Mouse (Mus musculus) layer of hippocampus, adult 2 months (tissue): ENCODE data around the gene Bach1. TPM values are rescaled to one million over a fixed set of nuclear protein-coding genes. Genes with fewer than 3 reads are reported as not detected.
"Not testable (repeated sequence)": the region's sequence is repeated elsewhere in the genome, so short reads cannot be mapped to it uniquely, and the experiment has no call there.

ENCODE experiments used
- DNase-seq, 2 experiments: peaks; one replicate each; pipeline ENCODE4 v3.0.0; 2022; ENCODE audit warnings: low spot score in 2 of 2
- H3K27ac ChIP-seq: fragments of 200-600 bp; 2 replicates; pipeline ENCODE4 v1.8.1; 2022
- H3K4me3 ChIP-seq: fragments of 200-600 bp; 2 replicates; pipeline ENCODE4 v1.8.1; 2022; ENCODE audit warnings: mild to moderate bottlenecking
- CTCF ChIP-seq: fragments of 200-600 bp; conservative IDR thresholded peaks from 2 replicates; pipeline ENCODE4 v1.8.1; 2022; ENCODE audit warnings: antibody characterized with exemption, mild to moderate bottlenecking, moderate library complexity
- total RNA-seq, 2 experiments: library from RNA; stranded (reverse); gene quantifications; 2 replicates each; pipeline ENCODE4 v1.2.3; 2021

Bach1 gene
- total RNA-seq, 2 experiments from 2014 or later: 11.3 TPM

GRCm38 (mm10) chr16:87666620-87667004 lies 32.1 kb upstream of the Bach1 start:
- no peak for TF ChIP-seq CTCF
- no peak for DNase-seq
- Histone ChIP-seq H3K27ac (no peak overlapping the region), H3K4me3 (no peak overlapping the region)

GRCm38 (mm10) chr16:87668002-87668401 lies 30.7 kb upstream of the Bach1 start:
- DNase-seq: no peak
- Histone ChIP-seq H3K4me3 (no peak overlapping the region), H3K27ac (no peak overlapping the region)
- TF ChIP-seq CTCF: no peak

GRCm38 (mm10) chr16:87670091-87670820 lies 28.5 kb upstream of the Bach1 start:
- TF ChIP-seq CTCF: no peak
- Histone ChIP-seq H3K4me3 (no peak overlapping the region), H3K27ac (no peak overlapping the region)
- no peak for DNase-seq

- Histone ChIP-seq H3K27ac (no peak overlapping the region), H3K4me3 (no peak overlapping the region)
- no peak for TF ChIP-seq CTCF
- no peak for DNase-seq
These were observed 28.0 kb upstream of the Bach1 start for GRCm38 (mm10) chr16:87670821-87671165.

- no peak for DNase-seq
- Histone ChIP-seq H3K27ac (no peak overlapping the region), H3K4me3 (no peak overlapping the region)
- no peak for TF ChIP-seq CTCF
These were observed 27.4 kb upstream of the Bach1 start for GRCm38 (mm10) chr16:87671336-87671735.

- Histone ChIP-seq H3K4me3 (no peak overlapping the region), H3K27ac (no peak overlapping the region)
- no peak for TF ChIP-seq CTCF
- DNase-seq: no peak
These were observed 25.6 kb upstream of the Bach1 start for GRCm38 (mm10) chr16:87673155-87673554.

GRCm38 (mm10) chr16:87676182-87676581 lies 22.6 kb upstream of the Bach1 start:
- no peak for DNase-seq
- H3K4me3 ChIP-seq: no peak overlapping the region
- no peak for TF ChIP-seq CTCF

GRCm38 (mm10) chr16:87678667-87679066 lies 20.1 kb upstream of the Bach1 start:
- DNase-seq: no peak
- TF ChIP-seq CTCF: no peak
- no peak overlapping the region for H3K4me3 ChIP-seq
- H3K27ac ChIP-seq: no peak overlapping the region

More at GRCm38 (mm10) chr16:87676182-87676581, 22.6 kb upstream of the Bach1 start:
- no peak overlapping the region for H3K27ac ChIP-seq

- no peak for TF ChIP-seq CTCF
- Histone ChIP-seq H3K4me3 (no peak overlapping the region), H3K27ac (no peak overlapping the region)
- DNase-seq: no peak
These were observed 17.7 kb upstream of the Bach1 start for GRCm38 (mm10) chr16:87680912-87681634.

GRCm38 (mm10) chr16:87681848-87682247 lies 16.9 kb upstream of the Bach1 start:
- TF ChIP-seq CTCF: no peak
- H3K27ac ChIP-seq: no peak overlapping the region
- DNase-seq: no peak
- no peak overlapping the region for H3K4me3 ChIP-seq

GRCm38 (mm10) chr16:87686458-87686857 lies 12.3 kb upstream of the Bach1 start:
- Histone ChIP-seq H3K27ac (no peak overlapping the region), H3K4me3 (no peak overlapping the region)
- TF ChIP-seq CTCF: no peak
- DNase-seq: no peak

GRCm38 (mm10) chr16:87687346-87687745 lies 11.4 kb upstream of the Bach1 start:
- TF ChIP-seq CTCF: no peak
- Histone ChIP-seq H3K4me3 (no peak overlapping the region), H3K27ac (no peak overlapping the region)
- no peak for DNase-seq

- not testable (repeated sequence) for DNase-seq, H3K4me3 ChIP-seq, H3K27ac ChIP-seq
These were observed 10.4 kb upstream of the Bach1 start for GRCm38 (mm10) chr16:87688328-87688727.

- not testable (repeated sequence) for H3K4me3 ChIP-seq, DNase-seq, H3K27ac ChIP-seq
These were observed 9.9 kb upstream of the Bach1 start for GRCm38 (mm10) chr16:87688823-87689222.
